Comparison of ENCODE assay signal across 21 mouse cellular contexts in genomic region chr15:102010569-102011245, GRCm38 (mm10). TPM values are rescaled to one million over a fixed set of nuclear protein-coding genes. Genes with fewer than 3 reads are reported as not detected.
DNase-seq lines count a peak whose midpoint lies in the region; ATAC-seq and TF ChIP-seq lines count a peak whose summit lies in the region.
"Had no signal": no experiment of that assay in that cellular context is flagged by ENCODE, and none has a peak within 500 bp of the region (broad histone marks: within the 10 kb centered on the region; RNA-seq: fewer than 3 reads in every experiment).

No protein-coding gene starts in this region.

- 39% methylated on average over 3 of the region's 3 CpGs for WGBS in embryonic facial prominence, embryonic 14.5 days
- WGBS in embryonic facial prominence, embryonic 10.5 days = 74% methylated on average over 3 of the region's 3 CpGs
- WGBS in lung, embryonic 14.5 days = 35% methylated on average over 3 of the region's 3 CpGs

- in situ Hi-C loops in CH12.LX (cut with MboI; ENCODE audit: low pct_ligation_motif_present, low pct_unique_long_range_greater_than_20kb, low sequenced_read_pairs) = no loop called here

- TF ChIP-seq RAD21 in CH12.LX (IDR thresholded peaks at IDR 0.05; ENCODE audit: low read depth, low read length) = no peak

- peak; percentile 24; the same call in 1 of the 2 replicates for ATAC-seq in embryonic facial prominence, embryonic 14.5 days (ENCODE audit: low read depth)
- peak; percentile 57 for ATAC-seq in lung, embryonic 14.5 days (ENCODE audit: insufficient read depth)
- ATAC-seq: forebrain, embryonic 14.5 days; intestine, embryonic 15.5 days; midbrain, embryonic 16.5 days had no signal

- TF ChIP-seq EP300 in CH12.LX (IDR thresholded peaks at IDR 0.05; ENCODE audit: low read length) = peak; percentile 34; the same call in 1 of the 2 replicates

- H3K36me3 ChIP-seq in embryonic facial prominence, embryonic 14.5 days (ENCODE audit: control insufficient read depth, insufficient read depth, low read length) = no peaks in the 10 kb centered on the region
- H3K36me3 ChIP-seq in embryonic facial prominence, embryonic 10.5 days (replicated peaks) = no peaks in the 10 kb centered on the region
- H3K36me3 ChIP-seq in lung, embryonic 14.5 days (ENCODE audit: insufficient read depth) = no peaks in the 10 kb centered on the region
- H3K36me3 ChIP-seq in CH12.LX (replicated peaks in 1 of 2; ENCODE audit: control insufficient read depth in 1 of 2, insufficient read depth in 1 of 2, low read length in 1 of 2) = no peaks in the 10 kb centered on the region
- H3K36me3 ChIP-seq: heart, embryonic 15.5 days; hindbrain, embryonic 12.5 days; intestine, embryonic 15.5 days; liver, embryonic 15.5 days; neural tube, embryonic 12.5 days had no signal

- TF ChIP-seq CTCF in lung, embryonic 14.5 days (IDR thresholded peaks at IDR 0.05; ENCODE audit: low read depth) = no peak
- no peak for TF ChIP-seq CTCF in CH12.LX (conservative IDR thresholded peaks at IDR 0.05 in 1 of 2, IDR thresholded peaks at IDR 0.05 in 1 of 2; ENCODE audit: low read depth in 2 of 2, low read length in 2 of 2)

- H3K9ac ChIP-seq in embryonic facial prominence, embryonic 14.5 days (ENCODE audit: low read depth, low read length) = no peak overlapping the region
- H3K9ac ChIP-seq in lung, embryonic 14.5 days = no peak overlapping the region
- H3K9ac ChIP-seq in CH12.LX (ENCODE audit: insufficient read depth, low read depth) = no peak overlapping the region
- H3K9ac ChIP-seq: heart, embryonic 15.5 days; hindbrain, embryonic 12.5 days; intestine, embryonic 15.5 days; liver, embryonic 15.5 days; neural tube, embryonic 12.5 days had no signal

- no peaks in the 10 kb centered on the region for H3K79me2 ChIP-seq in CH12.LX (replicated peaks; ENCODE audit: control insufficient read depth, extremely low read depth, insufficient read depth, poor library complexity, severe bottlenecking)

- no peak for TF ChIP-seq POLR2A in CH12.LX (IDR thresholded peaks at IDR 0.05; ENCODE audit: low read depth, low read length)

- no peak overlapping the region for H3K4me3 ChIP-seq in embryonic facial prominence, embryonic 14.5 days (ENCODE audit: low read depth, low read length)
- no peak overlapping the region for H3K4me3 ChIP-seq in embryonic facial prominence, embryonic 10.5 days
- no peak overlapping the region for H3K4me3 ChIP-seq in lung, embryonic 14.5 days (ENCODE audit: low read depth, low read length)
- no peak overlapping the region for H3K4me3 ChIP-seq in CH12.LX (replicated peaks in 1 of 3; ENCODE audit: low read depth in 2 of 3, low read length in 2 of 3, poor library complexity in 1 of 3)
- H3K4me3 ChIP-seq: heart, embryonic 15.5 days; hindbrain, embryonic 12.5 days; intestine, embryonic 15.5 days; liver, embryonic 15.5 days; neural tube, embryonic 12.5 days had no signal

- peak; percentile 82 for DNase-seq in embryonic facial prominence, embryonic 14.5 days (ENCODE audit: low spot score)
- DNase-seq in embryonic facial prominence, embryonic 10.5 days (ENCODE audit: low spot score) = no peak
- peak; percentile 79 for DNase-seq in lung, embryonic 14.5 days
- no peak for DNase-seq in lung, postnatal 25 days (ENCODE audit: low spot score)
- no peak for DNase-seq in CH12.LX (ENCODE audit: extremely low read depth)
- peak; percentile 58 for DNase-seq in skeletal muscle tissue, adult 2 months (ENCODE audit: low read depth, low spot score)
- no peak for DNase-seq in cerebellum, adult 18-20 months
- no peak for DNase-seq in right cerebral cortex, postnatal 36 days (ENCODE audit: low spot score in 2 of 2)
- DNase-seq: adrenal gland, adult 2 months; cerebellum, adult 9-10 months had no signal

- no peak overlapping the region for H3K4me2 ChIP-seq in embryonic facial prominence, embryonic 14.5 days (ENCODE audit: low read depth, low read length)
- no peak overlapping the region for H3K4me2 ChIP-seq in lung, embryonic 14.5 days
- H3K4me2 ChIP-seq in CH12.LX (ENCODE audit: insufficient read depth, low read depth, poor library complexity, severe bottlenecking) = no peak overlapping the region
- H3K4me2 ChIP-seq: heart, embryonic 15.5 days; hindbrain, embryonic 12.5 days; intestine, embryonic 15.5 days; liver, embryonic 15.5 days; neural tube, embryonic 12.5 days had no signal

- H3K27ac ChIP-seq in embryonic facial prominence, embryonic 14.5 days (replicated peaks; ENCODE audit: low read depth, low read length) = no peak overlapping the region; the same call in 1 of the 2 replicates
- no peak overlapping the region for H3K27ac ChIP-seq in embryonic facial prominence, embryonic 10.5 days (replicated peaks)
- H3K27ac ChIP-seq in lung, embryonic 14.5 days (ENCODE audit: low read depth) = no peak overlapping the region
- H3K27ac ChIP-seq in CH12.LX (ENCODE audit: insufficient read depth, low read depth) = no peak overlapping the region
- H3K27ac ChIP-seq: heart, embryonic 15.5 days; hindbrain, embryonic 12.5 days; intestine, embryonic 15.5 days; liver, embryonic 15.5 days; neural tube, embryonic 12.5 days had no signal

- peaks cover 25% of the 10 kb centered on the region for H3K4me1 ChIP-seq in embryonic facial prominence, embryonic 14.5 days (ENCODE audit: control insufficient read depth, insufficient read depth, low read length)
- H3K4me1 ChIP-seq in embryonic facial prominence, embryonic 10.5 days = peaks cover 38% of the 10 kb centered on the region
- peaks cover 8% of the 10 kb centered on the region for H3K4me1 ChIP-seq in lung, embryonic 14.5 days (ENCODE audit: insufficient read depth)
- peaks cover 35 to 73% of the 10 kb centered on the region in 2 experiments for H3K4me1 ChIP-seq in CH12.LX (ENCODE audit: control insufficient read depth in 1 of 2, insufficient read depth in 2 of 2)

- dilution Hi-C loops in CH12.LX (cut with MboI; ENCODE audit: extremely low pct_ligation_motif_present, extremely low pct_unique_long_range_greater_than_20kb, low sequenced_read_pairs) = no loop called here

- peaks cover 13% of the 10 kb centered on the region for H3K27me3 ChIP-seq in embryonic facial prominence, embryonic 14.5 days (replicated peaks; ENCODE audit: control insufficient read depth, insufficient read depth, low read length)
- peaks cover 34% of the 10 kb centered on the region for H3K27me3 ChIP-seq in embryonic facial prominence, embryonic 10.5 days (replicated peaks; ENCODE audit: low read depth, poor library complexity, severe bottlenecking)
- H3K27me3 ChIP-seq in lung, embryonic 14.5 days (ENCODE audit: insufficient read depth, low read length) = peaks cover 2% of the 10 kb centered on the region; the same call in 1 of the 2 replicates
- peaks cover 25% of the 10 kb centered on the region for H3K27me3 ChIP-seq in CH12.LX (replicated peaks)
- H3K27me3 ChIP-seq: intestine, embryonic 15.5 days had no signal

- H3K9me3 ChIP-seq in embryonic facial prominence, embryonic 14.5 days (ENCODE audit: control insufficient read depth, low read length) = no peaks in the 10 kb centered on the region
- no peaks in the 10 kb centered on the region for H3K9me3 ChIP-seq in embryonic facial prominence, embryonic 10.5 days
- no peaks in the 10 kb centered on the region for H3K9me3 ChIP-seq in lung, embryonic 14.5 days (ENCODE audit: low read depth, low read length)
- no peaks in the 10 kb centered on the region for H3K9me3 ChIP-seq in CH12.LX (replicated peaks; ENCODE audit: low read length)
- H3K9me3 ChIP-seq: heart, embryonic 15.5 days; hindbrain, embryonic 12.5 days; intestine, embryonic 15.5 days; liver, embryonic 15.5 days; neural tube, embryonic 12.5 days had no signal

TF ChIP-seq in CH12.LX, 34 proteins besides CTCF, POLR2A, EP300 and RAD21:
- TF ChIP-seq TCF12 (IDR thresholded peaks at IDR 0.05; ENCODE audit: low read depth, low read length) = peak; percentile 42; the same call in 1 of the 2 replicates
- TF ChIP-seq MAFK (IDR thresholded peaks at IDR 0.05; ENCODE audit: insufficient replicate concordance, low read length) = no peak
- TF ChIP-seq IRF4 (IDR thresholded peaks at IDR 0.05; ENCODE audit: low read depth, low read length) = peak; percentile 29; the same call in 1 of the 2 replicates
- no peak for TF ChIP-seq UBTF (IDR thresholded peaks at IDR 0.05; ENCODE audit: low read depth, low read length)

RNA-seq across cellular contexts. Expression of gene Krt8, which starts 6.4 kb away (rescaled TPM):
- 69.1 and 105 TPM in 2 replicates for polyA plus RNA-seq in embryonic facial prominence, embryonic 14.5 days (2014; fragmentation: Nextera tagmentation; extraction: Ambion mirVana)
- polyA plus RNA-seq in embryonic facial prominence, embryonic 10.5 days (2016; fragmentation: Nextera tagmentation; extraction: Ambion mirVana) = 86.3 and 91.9 TPM in 2 replicates
- 183 and 192 TPM in 2 replicates for polyA plus RNA-seq in lung, embryonic 14.5 days (2014; fragmentation: Nextera tagmentation; extraction: Ambion mirVana)
- total RNA-seq in CH12.LX (2012; rRNA removed) (not detected in 2 replicates), CH12.LX (2014; rRNA removed) (not detected in 2 replicates)
- polyA plus RNA-seq in CH12.LX (2012; ENCODE audit: insufficient read length, low read depth) = not detected in 2 replicates
- total RNA-seq: layer of hippocampus, adult 18-20 months had no signal

RNA-seq across cellular contexts. Expression of gene Krt18, which starts 17.3 kb away (rescaled TPM):
- 61.0 and 70.0 TPM in 2 replicates for polyA plus RNA-seq in embryonic facial prominence, embryonic 14.5 days (2014; fragmentation: Nextera tagmentation; extraction: Ambion mirVana)
- 95.2 and 101 TPM in 2 replicates for polyA plus RNA-seq in embryonic facial prominence, embryonic 10.5 days (2016; fragmentation: Nextera tagmentation; extraction: Ambion mirVana)
- polyA plus RNA-seq in lung, embryonic 14.5 days (2014; fragmentation: Nextera tagmentation; extraction: Ambion mirVana) = 148 TPM in 2 replicates
- total RNA-seq in CH12.LX (2012; rRNA removed) = 0.13 and 0.21 TPM in 2 replicates
- not detected in 2 replicates for total RNA-seq in CH12.LX (2014; rRNA removed)
- polyA plus RNA-seq in CH12.LX (2012; ENCODE audit: insufficient read length, low read depth) = not detected in 2 replicates

RNA-seq across cellular contexts. Expression of gene Krt78, which starts 56.6 kb away (rescaled TPM):
- polyA plus RNA-seq in embryonic facial prominence, embryonic 14.5 days (2014; fragmentation: Nextera tagmentation; extraction: Ambion mirVana) = 0.25 and 1.7 TPM in 2 replicates
- polyA plus RNA-seq in embryonic facial prominence, embryonic 10.5 days (2016; fragmentation: Nextera tagmentation; extraction: Ambion mirVana) = not detected in 2 replicates
- 0.05 TPM in 2 replicates for polyA plus RNA-seq in lung, embryonic 14.5 days (2014; fragmentation: Nextera tagmentation; extraction: Ambion mirVana)
- total RNA-seq in CH12.LX (2012; rRNA removed) = not detected in 2 replicates
- not detected in 2 replicates for total RNA-seq in CH12.LX (2014; rRNA removed)
- polyA plus RNA-seq in CH12.LX (2012; ENCODE audit: insufficient read length, low read depth) = not detected in 2 replicates
- total RNA-seq: adrenal gland, adult 2 months; gastrocnemius, postnatal 4 days; layer of hippocampus, adult 18-20 months had no signal
- polyA plus RNA-seq: adrenal gland, adult 2 months; forebrain, embryonic 14.5 days; hindbrain, embryonic 12.5 days; limb, embryonic 11.5 days; liver, embryonic 15.5 days; midbrain, embryonic 16.5 days; neural tube, embryonic 12.5 days; spleen, adult 2 months had no signal

Comparison
In these comparisons a context has a peak if more than half of its experiments do, and no peak if none do; other contexts are left out.
1. DNase-seq: peak in embryonic facial prominence, embryonic 14.5 days (single experiment), lung, embryonic 14.5 days (single experiment) and skeletal muscle tissue, adult 2 months (single experiment); none in embryonic facial prominence, embryonic 10.5 days (single experiment), lung, postnatal 25 days (single experiment), CH12.LX (single experiment), cerebellum, adult 18-20 months (0 of 2) and right cerebral cortex, postnatal 36 days (0 of 2).
2. RNA of gene Krt8, which starts 6.4 kb away (polyA plus RNA-seq): 183 to 192 TPM in lung, embryonic 14.5 days, 69.1 to 105 TPM in embryonic facial prominence, embryonic 14.5 days and 86.3 to 91.9 TPM in embryonic facial prominence, embryonic 10.5 days; not detected in CH12.LX; every median in the first group is over 10 times any median in the second.
3. RNA of gene Krt18, which starts 17.3 kb away (polyA plus RNA-seq): 148 TPM in lung, embryonic 14.5 days, 95.2 to 101 TPM in embryonic facial prominence, embryonic 10.5 days and 61.0 to 70.0 TPM in embryonic facial prominence, embryonic 14.5 days; not detected in CH12.LX; every median in the first group is over 10 times any median in the second.